Mouse (Mus musculus) hindbrain, embryonic 14.5 days (tissue): ENCODE measurements around the gene Slc25a42. TPM values are rescaled to one million over a fixed set of nuclear protein-coding genes. Genes with fewer than 3 reads are reported as not detected.

ENCODE experiments used
- ATAC-seq: fragments of 200-750 bp; cut with Nextera tagmentation; 2 replicates; pipeline ENCODE4 v1.8.0; 2017; ENCODE audit warnings: moderate number of reproducible peaks, mild to moderate bottlenecking, moderate TSS enrichment, moderate library complexity; ENCODE audit not compliant: low FRiP score
- DNase-seq: peaks from one replicate; pipeline ENCODE4 v3.0.0-alpha.2; 2015; ENCODE audit warnings: low spot score
- H3K27ac ChIP-seq: fragments of 300-500 bp; sonication (generic); 2 replicates; pipeline ENCODE4 v1.5.1; 2014; ENCODE audit warnings: mild to moderate bottlenecking, moderate library complexity
- H3K27me3 ChIP-seq: fragments of 300-500 bp; sonication (generic); 2 replicates; pipeline ENCODE4 v1.6.1; 2014; ENCODE audit warnings: mild to moderate bottlenecking, low read length, mixed read lengths; ENCODE audit not compliant: control insufficient read depth, insufficient read depth
- H3K36me3 ChIP-seq: fragments of 300-500 bp; sonication (generic); replicated peaks from 2 replicates; pipeline ENCODE4 v1.6.1; 2014; ENCODE audit not compliant: control insufficient read depth, insufficient read depth
- H3K4me1 ChIP-seq: fragments of 300-500 bp; sonication (generic); replicated peaks from 2 replicates; pipeline ENCODE4 v1.6.1; 2014; ENCODE audit warnings: antibody characterized with exemption, low read length, mixed read lengths; ENCODE audit not compliant: control insufficient read depth, insufficient read depth
- H3K4me2 ChIP-seq: fragments of 300-500 bp; sonication (generic); replicated peaks from 2 replicates; pipeline ENCODE4 v1.6.1; 2014; ENCODE audit warnings: mild to moderate bottlenecking, moderate library complexity
- H3K4me3 ChIP-seq: fragments of 300-500 bp; sonication (generic); replicated peaks from 2 replicates; pipeline ENCODE4 v1.5.1; 2014; ENCODE audit warnings: mild to moderate bottlenecking, low read length
- H3K9ac ChIP-seq: fragments of 300-500 bp; sonication (generic); 2 replicates; pipeline ENCODE4 v1.6.1; 2014
- H3K9me3 ChIP-seq: fragments of 300-500 bp; sonication (generic); 2 replicates; pipeline ENCODE4 v1.6.1; 2016; ENCODE audit warnings: low read length; ENCODE audit not compliant: control insufficient read depth
- WGBS: fragments of 180-500 bp; shearing (Covaris S2); extraction: QIAGEN DNeasy Blood & Tissue Kit; methylation state at CpG from one replicate; pipeline ENCODE4 v1.1.7; 2014; 5-methylcytosine and 5-hydroxymethylcytosine counted together
- polyA plus RNA-seq: library from polyadenylated mRNA; unstranded; fragments of >200 nt; fragmentation: Nextera tagmentation; extraction: Ambion mirVana; gene quantifications from 2 replicates; pipeline ENCODE4 v1.2.1, GENCODE M21; 2014

Gene Slc25a42
- polyA plus RNA-seq, 1 experiment from 2014 or later = 6.9 TPM

DNA sequence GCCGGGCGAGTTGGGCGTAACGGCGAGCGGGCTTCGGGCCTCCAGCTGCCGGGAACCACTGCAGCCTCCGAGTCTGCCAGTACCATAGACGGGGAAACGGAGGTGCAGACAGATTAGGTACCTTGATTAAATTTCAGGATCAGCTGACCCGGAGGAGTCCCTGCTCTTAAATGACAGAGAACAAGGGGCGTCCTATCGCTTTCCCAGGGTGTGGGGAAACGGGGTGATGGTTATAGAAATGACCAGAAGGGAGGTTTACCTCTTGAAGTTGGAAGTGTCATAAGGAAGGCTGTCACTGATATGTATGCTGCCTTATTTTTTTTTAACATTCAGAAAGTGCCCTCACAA, 22.6 kb upstream of the Slc25a42 start:
- Histone ChIP-seq H3K36me3 (peaks cover 51% of the 10 kb centered on the region), H3K27ac (peak overlapping the region; percentile 90), H3K4me3 (peak overlapping the region; percentile 78), H3K9ac (peak overlapping the region; percentile 85), H3K9me3 (no peaks in the 10 kb centered on the region), H3K27me3 (no peaks in the 10 kb centered on the region), H3K4me1 (peaks cover 17% of the 10 kb centered on the region), H3K4me2 (peak overlapping the region; percentile 82)
- WGBS = 0% methylated on average over 15 of the region's 15 CpGs
- DNase-seq (no peak), ATAC-seq (no peak)

DNA sequence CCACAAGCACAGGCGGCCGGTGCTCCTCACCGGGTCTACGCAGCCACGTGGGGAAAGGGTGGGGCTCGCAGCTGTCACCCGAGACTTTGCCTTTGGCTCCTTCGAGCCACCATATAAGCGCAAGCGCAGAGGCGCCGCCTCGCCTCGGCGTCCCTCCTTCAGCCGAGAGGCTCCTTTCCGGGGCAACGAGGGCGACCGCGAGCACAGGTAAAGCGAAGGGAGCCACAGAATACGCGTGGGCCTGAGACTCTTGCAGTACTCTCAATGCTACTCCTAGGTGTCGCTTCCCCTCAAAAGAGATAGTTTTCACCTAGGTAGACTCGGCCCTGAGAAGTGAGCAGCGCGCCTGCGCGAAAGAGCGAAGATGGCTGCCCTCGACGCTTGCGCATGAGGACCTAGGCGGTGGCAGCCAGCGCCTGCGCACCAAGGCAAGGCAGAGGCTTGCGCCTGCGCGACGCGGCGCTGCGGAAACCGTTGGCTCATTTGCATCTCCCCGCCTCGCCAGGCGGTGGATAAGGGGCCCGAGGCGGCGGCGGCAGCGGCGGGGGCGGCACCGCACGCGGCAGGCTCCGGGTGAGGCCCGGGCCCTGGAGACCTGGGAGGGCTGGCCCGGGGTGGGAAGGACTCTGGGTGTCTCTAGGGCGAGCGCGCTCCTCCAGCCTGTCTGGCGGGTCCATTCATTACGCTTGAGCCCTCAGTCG, 22.1 kb upstream of the Slc25a42 start, which contains the start of the genes Sugp2 and Armc6:
Sugp2 (plus strand) TSS at position 147 of the 701 bp plus-strand sequence.
Armc6 (minus strand) TSS at position 387 of the 701 bp plus-strand sequence.
- H3K36me3 ChIP-seq = peaks cover 51% of the 10 kb centered on the region

DNA sequence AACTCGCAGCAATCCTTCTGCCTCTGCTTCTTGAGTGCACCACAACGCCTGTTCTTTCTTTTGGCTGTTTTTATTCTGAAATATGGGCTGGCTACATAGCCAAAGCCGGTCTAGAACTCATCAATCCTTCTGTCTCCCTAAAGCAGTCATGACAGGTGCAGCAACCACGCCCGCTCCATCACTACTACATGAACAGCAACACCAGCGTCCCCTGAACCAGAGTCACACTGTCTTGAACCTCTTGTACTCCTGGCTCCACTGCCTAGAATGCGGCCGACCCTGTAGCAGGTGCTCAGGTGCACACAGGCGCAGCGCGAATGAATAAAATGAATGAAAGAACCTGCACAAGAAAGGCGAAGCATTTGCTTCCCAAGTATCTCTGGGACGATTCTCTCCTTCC, 21.5 kb upstream of the Slc25a42 start:
- ATAC-seq = peak; percentile 31
- H3K4me1 ChIP-seq = peaks cover 17% of the 10 kb centered on the region
- 8% methylated on average over 13 of the region's 13 CpGs for WGBS
- peaks cover 51% of the 10 kb centered on the region for H3K36me3 ChIP-seq
- DNase-seq = no peak
- peak overlapping the region; percentile 90 for H3K27ac ChIP-seq
- peak overlapping the region; percentile 78 for H3K4me3 ChIP-seq
- H3K9ac ChIP-seq = peak overlapping the region; percentile 85
- H3K9me3 ChIP-seq = no peaks in the 10 kb centered on the region
- no peaks in the 10 kb centered on the region for H3K27me3 ChIP-seq
- peak overlapping the region; percentile 82 for H3K4me2 ChIP-seq

More for the DNA sequence above, 22.1 kb upstream of the Slc25a42 start, which contains the start of the genes Sugp2 and Armc6:
- peak within 1 kb of the TSS; percentile 85 for H3K9ac ChIP-seq
- no peaks in the 10 kb centered on the region for H3K27me3 ChIP-seq
- 0% methylated on average over 65 of the region's 67 CpGs for WGBS
- peak; percentile 98 for DNase-seq
- H3K9me3 ChIP-seq = no peaks in the 10 kb centered on the region
- peak within 1 kb of the TSS; percentile 90 for H3K27ac ChIP-seq
- H3K4me1 ChIP-seq = peaks cover 17% of the 10 kb centered on the region
- peak within 1 kb of the TSS; percentile 78 for H3K4me3 ChIP-seq
- peak; percentile 96 for ATAC-seq
- H3K4me2 ChIP-seq = peak within 1 kb of the TSS; percentile 82

DNA sequence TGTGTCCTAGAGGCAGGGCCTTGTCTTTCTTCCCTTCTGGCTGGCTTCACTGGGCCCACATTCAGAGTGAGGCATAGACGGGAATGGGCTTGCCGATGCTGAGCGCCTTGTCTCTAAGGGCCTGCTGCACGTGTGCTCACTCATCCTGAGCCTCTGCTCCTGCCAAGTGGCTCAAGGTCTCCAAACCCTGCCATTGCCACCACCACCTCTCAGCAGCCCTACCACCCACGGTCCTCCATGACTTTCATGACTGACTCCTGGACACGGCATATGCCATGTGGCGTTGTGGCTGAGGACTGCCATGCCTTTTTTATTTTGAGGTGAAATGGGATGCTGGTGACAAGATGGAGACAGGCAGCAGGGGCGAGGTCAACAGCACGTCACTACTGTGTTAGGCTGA, 18.7 kb upstream of the Slc25a42 start:
- H3K4me1 ChIP-seq = peaks cover 13% of the 10 kb centered on the region
- peaks cover 50% of the 10 kb centered on the region for H3K36me3 ChIP-seq
- no peak overlapping the region for H3K4me2 ChIP-seq
- DNase-seq = no peak
- no peaks in the 10 kb centered on the region for H3K27me3 ChIP-seq
- no peak overlapping the region for H3K9ac ChIP-seq
- H3K9me3 ChIP-seq = no peaks in the 10 kb centered on the region
- 92% methylated on average over 9 of the region's 9 CpGs for whole genome bisulfite sequencing
- no peak for ATAC-seq
- no peak overlapping the region for H3K4me3 ChIP-seq
- H3K27ac ChIP-seq = no peak overlapping the region

DNA sequence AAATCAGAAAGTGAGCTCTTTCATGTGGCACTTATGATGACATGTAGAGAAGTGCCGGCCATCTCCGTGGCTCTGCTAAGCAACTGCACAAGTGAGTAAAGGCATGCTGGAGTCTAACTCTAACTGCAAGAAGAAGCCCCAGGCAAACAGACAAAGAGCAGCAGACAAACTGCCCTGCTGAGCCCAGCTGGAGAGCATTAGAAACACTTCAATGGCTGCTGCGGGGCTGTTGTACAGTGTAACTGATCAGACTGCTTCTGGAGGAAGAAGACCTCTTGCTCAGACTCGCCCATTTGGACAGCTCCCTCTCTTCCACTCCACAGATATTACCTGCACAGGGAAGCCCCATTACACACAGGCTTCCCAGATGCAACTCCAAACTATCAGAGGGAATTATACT, 15.9 kb upstream of the Slc25a42 start:
- peaks cover 77% of the 10 kb centered on the region for H3K36me3 ChIP-seq
- no peaks in the 10 kb centered on the region for H3K27me3 ChIP-seq
- H3K4me1 ChIP-seq = peaks cover under 1% of the 10 kb centered on the region
- ATAC-seq (no peak), DNase-seq (no peak)
- H3K4me2 ChIP-seq = no peak overlapping the region
- WGBS = 20% methylated on average over 4 of the region's 4 CpGs
- H3K27ac ChIP-seq = no peak overlapping the region
- H3K9ac ChIP-seq = 0 out of 2 replicates have a peak overlapping the region, but pooled peaks have one; percentile 3
- no peaks in the 10 kb centered on the region for H3K9me3 ChIP-seq
- no peak overlapping the region for H3K4me3 ChIP-seq

DNA sequence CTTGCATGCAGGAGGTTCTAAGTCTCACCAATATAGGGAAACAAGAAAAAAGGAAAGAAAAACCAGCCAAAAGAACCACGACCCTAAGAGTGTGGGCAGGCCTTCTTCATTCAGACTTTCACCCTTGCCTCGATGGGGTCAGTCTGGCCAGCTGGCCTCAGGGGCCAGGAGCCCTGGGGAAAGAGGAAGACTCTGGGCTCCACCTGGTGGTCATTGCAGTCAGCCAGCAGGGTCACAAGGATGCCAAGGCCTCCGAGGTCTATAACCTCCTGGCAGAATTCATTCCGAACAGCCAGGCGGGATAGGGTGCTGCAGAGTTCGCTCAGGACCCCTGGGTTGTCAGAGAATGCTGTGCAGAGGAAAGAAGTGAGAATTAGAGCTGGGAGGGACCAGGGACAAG, 11.2 kb upstream of the Slc25a42 start:
- Histone ChIP-seq H3K27me3 (no peaks in the 10 kb centered on the region), H3K36me3 (peaks cover 69% of the 10 kb centered on the region), H3K4me1 (no peaks in the 10 kb centered on the region), H3K9ac (no peak overlapping the region), H3K4me3 (no peak overlapping the region), H3K9me3 (no peaks in the 10 kb centered on the region), H3K27ac (no peak overlapping the region), H3K4me2 (no peak overlapping the region)
- ATAC-seq = no peak
- no peak for DNase-seq
- WGBS = 53% methylated on average over 6 of the region's 6 CpGs

DNA sequence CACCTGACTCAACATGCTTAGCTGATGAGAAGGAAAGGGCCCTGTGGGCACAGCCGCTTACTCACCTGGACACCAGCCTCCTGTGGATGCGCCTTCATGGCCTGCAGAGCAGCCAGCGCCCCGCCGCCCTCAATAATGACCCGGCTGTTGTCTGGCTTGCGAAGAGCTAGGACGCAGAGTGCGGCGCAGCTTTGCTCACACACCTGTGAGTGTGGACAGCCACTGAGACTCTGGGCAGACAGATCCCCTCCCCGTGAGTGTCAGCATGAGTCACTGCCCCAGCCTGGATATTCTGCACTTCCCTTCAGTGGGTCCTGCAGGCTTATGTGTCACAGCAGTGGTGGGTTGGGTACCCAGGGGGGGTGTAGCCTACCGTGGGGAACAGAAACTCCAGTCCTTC, 9.9 kb upstream of the Slc25a42 start:
- DNase-seq (no peak), ATAC-seq (no peak)
- Histone ChIP-seq H3K9ac (no peak overlapping the region), H3K4me2 (no peak overlapping the region), H3K4me1 (no peaks in the 10 kb centered on the region), H3K27me3 (no peaks in the 10 kb centered on the region), H3K9me3 (no peaks in the 10 kb centered on the region), H3K27ac (no peak overlapping the region), H3K36me3 (peaks cover 56% of the 10 kb centered on the region), H3K4me3 (no peak overlapping the region)
- WGBS = 91% methylated on average over 12 of the region's 12 CpGs

DNA sequence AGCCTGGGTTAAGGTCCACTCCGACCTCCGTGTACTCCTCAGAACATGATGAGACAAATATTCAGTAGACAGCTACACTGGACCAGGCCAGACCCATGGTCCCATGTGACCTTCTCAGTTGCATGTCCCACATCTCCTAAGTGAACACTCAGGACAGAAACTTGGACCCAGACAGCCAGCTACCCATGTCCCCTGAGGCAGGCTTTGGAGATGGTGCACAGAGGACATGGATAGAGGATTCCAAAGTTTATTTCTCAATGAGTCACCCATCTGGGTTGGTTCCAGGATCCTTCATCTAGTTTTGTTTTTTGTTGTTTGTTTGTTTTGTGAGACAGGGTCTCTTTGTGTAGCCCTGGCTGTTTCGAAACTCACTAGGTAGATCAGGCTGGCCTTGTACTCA, 8.8 kb upstream of the Slc25a42 start:
- no peak overlapping the region for H3K27ac ChIP-seq
- H3K9ac ChIP-seq = no peak overlapping the region
- no peaks in the 10 kb centered on the region for H3K9me3 ChIP-seq
- peaks cover 48% of the 10 kb centered on the region for H3K36me3 ChIP-seq
- no peaks in the 10 kb centered on the region for H3K27me3 ChIP-seq
- DNase-seq (no peak), ATAC-seq (no peak)
- 95% methylated on average over 3 of the region's 3 CpGs for WGBS
- H3K4me2 ChIP-seq = no peak overlapping the region
- H3K4me3 ChIP-seq = no peak overlapping the region
- no peaks in the 10 kb centered on the region for H3K4me1 ChIP-seq

DNA sequence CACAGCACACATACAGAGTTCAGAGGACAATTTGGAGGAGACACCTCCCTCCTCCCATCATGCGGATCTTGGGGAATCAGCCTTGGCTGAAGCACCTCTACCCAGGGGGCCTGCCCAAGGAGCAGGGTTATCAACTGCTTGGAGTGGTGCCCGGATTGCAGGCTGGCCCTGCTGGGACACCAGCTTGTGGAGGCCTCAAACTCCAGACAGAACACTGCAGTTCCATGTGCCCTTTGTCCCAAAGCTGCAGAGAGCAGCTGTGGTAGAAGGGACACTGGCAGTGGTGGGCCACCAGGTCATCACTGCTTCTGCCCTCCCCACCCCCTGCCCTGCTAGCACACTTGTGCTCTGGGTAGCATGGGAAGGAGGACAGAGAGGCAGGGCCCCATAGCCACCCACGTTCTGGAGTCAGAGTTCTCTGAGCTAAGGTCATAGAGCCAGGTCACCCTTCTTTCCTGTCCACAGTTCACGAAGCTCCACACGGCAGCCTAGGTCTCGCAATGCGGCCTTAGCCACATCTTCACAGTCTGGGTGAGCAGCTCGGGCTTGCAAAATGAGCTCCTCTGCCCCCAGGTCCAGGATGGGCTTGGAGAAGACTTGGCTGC, 8.2 kb upstream of the Slc25a42 start:
- H3K4me3 ChIP-seq = no peak overlapping the region
- H3K9ac ChIP-seq = no peak overlapping the region
- H3K9me3 ChIP-seq = no peaks in the 10 kb centered on the region
- DNase-seq = no peak
- peaks cover 43% of the 10 kb centered on the region for H3K36me3 ChIP-seq
- no peak for ATAC-seq
- no peak overlapping the region for H3K27ac ChIP-seq
- no peak overlapping the region for H3K4me2 ChIP-seq
- WGBS = 73% methylated on average over 8 of the region's 8 CpGs
- H3K27me3 ChIP-seq = no peaks in the 10 kb centered on the region
- H3K4me1 ChIP-seq = no peaks in the 10 kb centered on the region
